Mouse (Mus musculus): ENCODE results near the gene Unk.

DNA sequence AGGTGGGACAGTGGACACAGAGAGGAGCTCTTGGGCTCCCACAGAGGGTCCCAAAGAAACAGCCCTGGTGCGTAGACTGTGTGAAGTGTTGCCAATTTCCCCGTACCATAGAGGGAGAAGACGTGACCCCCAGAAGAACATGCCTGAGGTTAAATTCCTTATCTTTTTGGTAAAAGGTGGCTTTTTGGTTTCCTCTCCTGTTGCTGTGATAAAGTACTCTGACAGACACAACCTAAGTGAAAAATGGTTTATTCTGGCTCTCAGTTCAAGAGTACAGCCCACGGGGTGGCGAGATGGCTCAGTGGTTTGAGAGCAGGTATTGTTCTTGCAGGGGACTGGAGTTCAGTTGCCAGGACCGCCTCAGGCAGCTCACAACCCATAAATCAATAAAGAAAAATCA lies 69.3 kb downstream of the Unk start:
- TF ChIP-seq POLR2A (IDR thresholded peaks at IDR 0.05; ENCODE audit: borderline replicate concordance, low read depth, low read length) (no peak), CTCF (IDR thresholded peaks at IDR 0.05; ENCODE audit: low read depth, low read length) (no peak)
